Mouse (Mus musculus): ENCODE data around the gene Son. TPM values are rescaled to one million over a fixed set of nuclear protein-coding genes. Genes with fewer than 3 reads are reported as not detected.
A peak's percentile ranks its signal among the peaks of the same experiment; 100 is the strongest.

Gene Son
- polyA plus RNA-seq, 1 experiment from 2014 or later, result 114 TPM

DNA sequence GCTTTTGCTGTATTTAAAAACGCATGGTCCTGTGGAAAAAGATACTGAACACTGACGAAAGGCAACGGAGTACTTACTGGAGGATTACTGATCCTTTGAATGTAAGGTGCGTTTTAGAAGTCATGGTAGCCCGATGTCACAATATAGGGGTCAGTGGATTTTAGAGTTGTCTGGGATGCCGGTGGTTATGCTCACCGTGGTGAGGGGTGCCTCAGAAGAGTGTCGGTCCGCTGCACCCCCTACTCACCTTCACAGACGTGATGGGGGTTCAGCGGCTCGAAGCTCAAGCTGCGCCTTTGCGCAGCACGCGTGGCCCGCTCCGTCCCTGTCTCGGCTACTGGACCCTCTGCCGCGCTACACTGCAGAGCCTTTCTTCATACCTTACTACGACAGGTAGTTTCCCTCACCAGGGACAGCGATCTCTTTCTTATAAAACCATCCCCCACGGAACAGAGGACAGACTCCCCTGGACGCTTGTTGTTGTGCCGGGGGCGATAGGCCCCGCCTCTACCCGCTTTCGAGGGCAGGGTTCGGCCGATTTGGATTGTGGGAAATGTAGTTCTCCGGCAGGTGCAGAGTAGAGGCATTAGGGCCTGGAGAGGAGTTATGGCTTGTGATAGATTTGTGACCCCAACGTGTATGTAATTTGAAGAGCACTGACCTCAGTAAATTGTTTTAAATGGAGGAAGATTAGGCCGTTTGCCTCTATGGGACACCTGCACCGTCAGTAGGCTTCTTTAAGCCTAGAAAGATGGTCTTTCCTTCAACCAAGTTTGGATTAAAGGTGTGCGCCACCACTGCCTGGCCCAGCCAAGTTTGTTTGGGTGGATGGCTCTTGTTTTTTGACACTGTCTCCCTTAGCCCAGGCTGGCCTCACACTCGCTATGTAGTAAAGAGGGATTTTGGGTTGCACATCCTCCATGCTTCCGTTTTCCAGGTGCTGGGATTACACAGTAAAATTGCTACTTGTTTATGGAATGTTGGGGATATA, 28.5 kb upstream of the Son start, which contains the start of gene Dnajc28:
Gene Dnajc28, minus strand, starts transcription at position 516 of the 991 bp plus-strand sequence.
- Histone ChIP-seq H3K9me3 (no peaks in the 10 kb centered on the region), H3K4me3 (replicated peaks) (peak within 1 kb of the TSS; percentile 64), H3K36me3 (peaks cover 24% of the 10 kb centered on the region), H3K27ac (no peak within 1 kb of the TSS), H3K9ac (peak within 1 kb of the TSS; percentile 26; the same call in 1 of the 2 replicates), H3K27me3 (replicated peaks) (no peaks in the 10 kb centered on the region), H3K4me1 (no peaks in the 10 kb centered on the region; the same call in 1 of the 2 replicates), H3K4me2 (peak within 1 kb of the TSS; percentile 72)
- peak; percentile 92 for ATAC-seq (ENCODE audit: insufficient read depth, low FRiP score, low read depth)
- WGBS, result 10% methylated on average over 39 of the region's 39 CpGs

DNA sequence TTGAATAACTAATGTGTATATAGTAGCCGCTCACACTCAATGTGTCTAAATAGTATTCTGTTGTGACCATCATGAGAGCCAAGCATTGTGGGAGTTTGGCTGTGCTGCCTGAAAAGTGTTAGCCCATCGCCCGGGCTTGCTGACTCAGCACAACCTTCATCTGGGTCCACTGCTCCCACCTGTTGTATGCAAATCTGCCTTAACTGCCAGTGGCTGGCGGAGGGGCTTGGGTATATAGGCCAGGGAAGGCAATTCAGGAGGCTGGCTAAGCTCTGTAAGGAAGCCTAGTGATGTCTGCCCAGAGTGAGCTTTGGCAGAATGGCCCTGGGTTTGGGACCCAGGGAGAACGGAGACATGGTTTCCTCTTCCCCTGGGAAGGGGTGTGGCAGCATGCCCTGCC, 27.1 kb upstream of the Son start:
- no peak overlapping the region for H3K4me3 ChIP-seq (replicated peaks)
- no peak for ATAC-seq (ENCODE audit: insufficient read depth, low FRiP score, low read depth)
- no peaks in the 10 kb centered on the region for H3K9me3 ChIP-seq
- 85% methylated on average over 5 of the region's 5 CpGs for WGBS
- no peak overlapping the region for H3K4me2 ChIP-seq
- no peak overlapping the region for H3K9ac ChIP-seq
- H3K4me1 ChIP-seq, result no peaks in the 10 kb centered on the region; the same call in 1 of the 2 replicates
- no peak overlapping the region for H3K27ac ChIP-seq
- no peaks in the 10 kb centered on the region for H3K27me3 ChIP-seq (replicated peaks)
- H3K36me3 ChIP-seq, result peaks cover 34% of the 10 kb centered on the region

DNA sequence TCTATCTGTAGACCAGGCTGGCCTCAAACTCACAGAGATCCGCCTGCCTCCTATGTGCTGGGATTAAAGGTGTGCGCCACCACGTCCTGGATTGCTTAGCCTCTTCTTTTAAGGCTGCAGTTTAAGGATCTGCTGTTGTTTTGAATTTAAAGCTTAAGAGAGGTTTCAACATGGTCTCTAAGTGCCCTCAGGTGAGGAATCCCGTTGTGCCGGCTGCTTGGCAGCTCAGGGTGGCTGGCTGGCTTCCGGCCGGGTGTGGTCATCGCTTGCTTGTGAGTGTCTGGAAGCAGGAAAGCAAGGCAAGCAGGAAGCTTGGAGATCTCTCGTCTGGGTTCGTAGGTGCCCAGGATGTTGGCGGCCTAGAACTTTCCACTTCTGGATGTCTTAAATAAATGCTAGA, 26.3 kb upstream of the Son start:
- Histone ChIP-seq H3K27ac (no peak overlapping the region), H3K27me3 (replicated peaks) (no peaks in the 10 kb centered on the region), H3K4me1 (no peaks in the 10 kb centered on the region; the same call in 1 of the 2 replicates), H3K4me3 (replicated peaks) (no peak overlapping the region), H3K9ac (no peak overlapping the region), H3K9me3 (no peaks in the 10 kb centered on the region), H3K4me2 (no peak overlapping the region), H3K36me3 (peaks cover 34% of the 10 kb centered on the region)
- 87% methylated on average over 11 of the region's 11 CpGs for WGBS
- no peak for ATAC-seq (ENCODE audit: insufficient read depth, low FRiP score, low read depth)

DNA sequence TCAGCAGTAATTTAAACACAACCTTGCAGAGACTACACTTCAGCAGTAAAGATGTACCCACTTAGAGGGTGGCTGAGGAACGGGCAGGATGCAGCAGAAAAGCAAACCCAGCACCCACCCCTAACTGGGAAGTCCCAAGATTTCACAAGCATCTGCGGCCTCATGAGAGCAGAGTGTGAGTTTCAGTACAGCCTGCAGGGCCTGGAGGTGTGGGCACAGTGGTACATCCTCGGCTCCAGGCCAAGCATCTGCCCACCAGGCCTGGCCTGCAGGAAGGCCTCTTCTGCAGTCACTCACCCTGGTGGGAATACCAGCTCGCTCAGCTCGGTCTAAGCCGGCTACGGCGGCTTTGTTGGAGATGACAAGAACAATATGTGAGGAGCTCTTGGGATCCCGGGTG, 24.2 kb upstream of the Son start:
- ATAC-seq (ENCODE audit: insufficient read depth, low FRiP score, low read depth), result no peak
- Histone ChIP-seq H3K4me2 (no peak overlapping the region), H3K9me3 (no peaks in the 10 kb centered on the region), H3K36me3 (peaks cover 47% of the 10 kb centered on the region), H3K27me3 (replicated peaks) (no peaks in the 10 kb centered on the region), H3K4me3 (replicated peaks) (no peak overlapping the region), H3K27ac (no peak overlapping the region), H3K9ac (no peak overlapping the region), H3K4me1 (no peaks in the 10 kb centered on the region; the same call in 1 of the 2 replicates)
- 90% methylated on average over 9 of the region's 9 CpGs for WGBS

DNA sequence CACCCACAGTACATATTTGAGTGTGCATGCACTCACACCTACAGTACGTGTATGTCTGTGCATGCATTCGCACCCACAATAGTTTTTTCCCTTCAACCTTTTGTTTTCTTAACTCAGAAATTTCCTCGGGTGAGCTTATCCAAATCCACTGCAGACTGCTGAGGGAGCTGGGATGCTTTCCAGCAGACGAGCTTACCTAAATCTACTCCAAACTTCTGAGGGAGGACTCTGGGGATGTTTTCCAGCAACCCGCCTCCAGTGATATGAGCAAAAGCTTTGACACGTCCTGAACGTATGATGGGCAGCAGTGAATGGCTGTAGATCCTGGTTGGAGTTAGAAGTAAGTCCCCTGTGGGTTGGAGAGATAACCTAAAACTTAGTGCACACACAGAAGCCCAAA, 19.5 kb upstream of the Son start:
- no peak for ATAC-seq (ENCODE audit: insufficient read depth, low FRiP score, low read depth)
- 86% methylated on average over 7 of the region's 7 CpGs for WGBS
- Histone ChIP-seq H3K9me3 (no peaks in the 10 kb centered on the region), H3K36me3 (peaks cover 51% of the 10 kb centered on the region; the same call in 1 of the 2 replicates), H3K4me1 (no peaks in the 10 kb centered on the region), H3K9ac (no peak overlapping the region), H3K27me3 (replicated peaks) (no peaks in the 10 kb centered on the region), H3K27ac (no peak overlapping the region), H3K4me3 (replicated peaks) (no peak overlapping the region), H3K4me2 (no peak overlapping the region)

DNA sequence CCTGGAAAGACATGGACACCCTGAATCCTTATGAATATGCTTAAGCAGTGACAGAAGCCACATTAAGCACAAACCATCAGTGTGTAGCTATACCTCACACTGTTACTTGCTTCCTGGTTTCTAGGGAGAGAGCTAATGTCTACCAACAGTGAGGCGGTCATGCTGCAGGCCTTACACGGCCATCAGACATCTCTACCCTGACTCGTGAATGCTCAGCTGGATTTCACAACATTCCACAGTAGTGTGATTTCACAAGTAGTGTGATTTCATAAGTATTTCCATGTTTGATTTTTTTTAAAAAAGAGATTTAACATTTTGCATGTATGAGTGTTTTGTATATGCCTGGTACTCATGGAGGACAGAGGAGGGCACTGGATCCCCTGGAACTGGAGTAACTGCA, 18.6 kb upstream of the Son start:
- 88% methylated on average over 3 of the region's 3 CpGs for WGBS
- no peak overlapping the region for H3K4me2 ChIP-seq
- no peaks in the 10 kb centered on the region for H3K4me1 ChIP-seq
- no peak for ATAC-seq (ENCODE audit: insufficient read depth, low FRiP score, low read depth)
- H3K9ac ChIP-seq, result no peak overlapping the region
- H3K36me3 ChIP-seq, result 0 out of 2 replicates have a peak, but pooled peaks cover 47% of the 10 kb centered on the region
- H3K4me3 ChIP-seq (replicated peaks), result no peak overlapping the region
- H3K27me3 ChIP-seq (replicated peaks), result no peaks in the 10 kb centered on the region
- H3K27ac ChIP-seq, result no peak overlapping the region
- H3K9me3 ChIP-seq, result no peaks in the 10 kb centered on the region

DNA sequence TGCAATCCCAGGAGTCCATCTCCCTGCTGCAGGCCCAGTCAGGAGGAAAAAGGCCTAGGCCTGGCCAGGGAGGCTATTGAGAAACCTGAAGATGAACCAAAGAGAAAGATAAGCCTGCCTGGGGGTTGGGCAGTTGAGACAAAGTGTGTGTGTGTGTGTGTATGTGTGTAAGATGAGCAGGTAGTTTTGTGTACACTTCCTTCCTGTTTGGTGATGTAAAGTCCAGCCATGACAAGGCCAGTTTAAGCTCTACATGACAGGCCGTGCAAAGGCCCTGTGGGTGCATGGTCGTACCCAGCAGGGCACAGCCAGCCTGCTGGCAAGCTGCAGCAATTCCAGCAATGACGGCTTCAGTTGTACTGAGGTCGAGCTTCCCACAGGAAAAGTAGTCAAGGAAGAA, 17.6 kb upstream of the Son start:
- Histone ChIP-seq H3K4me2 (no peak overlapping the region), H3K4me3 (replicated peaks) (no peak overlapping the region), H3K36me3 (peaks cover 42% of the 10 kb centered on the region; the same call in 1 of the 2 replicates), H3K9ac (no peak overlapping the region), H3K27me3 (replicated peaks) (no peaks in the 10 kb centered on the region), H3K27ac (no peak overlapping the region), H3K4me1 (no peaks in the 10 kb centered on the region), H3K9me3 (no peaks in the 10 kb centered on the region)
- no peak for ATAC-seq (ENCODE audit: insufficient read depth, low FRiP score, low read depth)
- 90% methylated on average over 4 of the region's 4 CpGs for WGBS

DNA sequence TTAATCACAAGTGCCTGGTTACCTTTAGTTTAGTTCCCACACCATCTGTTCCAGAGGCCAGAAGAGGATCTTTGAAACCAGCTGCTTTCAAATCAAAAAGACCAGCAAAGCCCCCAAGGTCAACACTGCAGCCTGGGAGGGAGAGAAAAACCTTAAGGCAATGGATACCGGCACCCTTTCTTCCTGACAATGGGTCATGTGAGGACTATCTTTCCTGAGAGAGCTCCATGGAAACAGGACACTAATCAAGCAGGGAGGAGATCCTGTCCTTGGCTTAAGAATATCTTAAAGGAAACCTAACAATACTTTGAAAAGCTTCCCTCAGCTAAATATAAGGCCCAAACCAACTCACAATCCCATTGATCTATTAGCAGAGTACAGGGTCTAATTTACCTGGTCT, 16.7 kb upstream of the Son start:
- no peaks in the 10 kb centered on the region for H3K27me3 ChIP-seq (replicated peaks)
- no peak overlapping the region for H3K4me3 ChIP-seq (replicated peaks)
- H3K4me2 ChIP-seq, result no peak overlapping the region
- ATAC-seq (ENCODE audit: insufficient read depth, low FRiP score, low read depth), result no peak
- H3K4me1 ChIP-seq, result no peaks in the 10 kb centered on the region
- H3K36me3 ChIP-seq, result peaks cover 47% of the 10 kb centered on the region; the same call in 1 of the 2 replicates
- 0 out of 2 replicates have a peak overlapping the region, but pooled peaks have one; percentile 5 for H3K27ac ChIP-seq
- no peak overlapping the region for H3K9ac ChIP-seq
- WGBS, result 68% methylated on average over 1 of the region's 1 CpGs
- no peaks in the 10 kb centered on the region for H3K9me3 ChIP-seq

DNA sequence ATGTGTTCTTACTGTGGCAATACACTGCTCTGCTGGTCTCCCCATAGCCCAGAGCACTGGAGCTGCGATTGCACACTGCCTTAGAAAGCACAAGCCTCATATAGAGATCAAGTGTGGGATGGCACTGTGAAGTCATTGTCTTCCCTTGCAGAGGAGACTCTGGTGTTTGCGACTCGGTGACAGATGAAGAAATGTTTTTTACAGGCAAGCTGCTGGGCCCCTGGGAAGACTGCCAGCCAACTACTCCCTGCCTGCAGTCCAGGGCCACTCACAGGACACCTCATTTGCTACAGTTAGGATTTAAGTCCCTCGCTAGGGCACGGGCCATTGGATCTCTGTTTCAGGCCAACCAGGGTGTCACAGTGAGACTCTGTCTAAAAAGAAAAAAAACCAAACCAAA, 14.9 kb upstream of the Son start:
- ATAC-seq (ENCODE audit: insufficient read depth, low FRiP score, low read depth), result no peak
- Histone ChIP-seq H3K36me3 (peaks cover 55% of the 10 kb centered on the region), H3K4me2 (no peak overlapping the region), H3K4me3 (replicated peaks) (no peak overlapping the region), H3K27me3 (replicated peaks) (no peaks in the 10 kb centered on the region), H3K27ac (no peak overlapping the region), H3K9ac (no peak overlapping the region), H3K9me3 (no peaks in the 10 kb centered on the region), H3K4me1 (no peaks in the 10 kb centered on the region)
- 84% methylated on average over 5 of the region's 5 CpGs for WGBS

DNA sequence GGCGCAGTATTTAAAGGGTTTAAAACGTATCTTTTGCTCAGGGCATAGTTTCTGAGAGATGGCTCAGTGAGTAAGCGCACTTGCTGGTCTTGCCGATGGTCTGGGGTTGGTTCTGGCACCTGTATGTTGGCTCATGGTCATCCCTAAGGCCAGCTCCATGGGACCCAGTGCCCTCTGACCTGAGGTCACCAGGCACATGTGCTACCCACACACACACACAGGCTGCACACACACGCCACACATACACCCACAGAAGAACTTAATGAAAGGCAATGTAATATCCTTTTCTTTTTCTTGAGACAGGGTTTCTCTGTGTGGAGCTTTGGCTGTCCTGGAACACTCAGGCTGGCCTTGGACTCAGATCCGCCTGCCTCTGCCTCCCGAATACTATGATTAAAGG, 14.4 kb upstream of the Son start:
- peaks cover 56% of the 10 kb centered on the region for H3K36me3 ChIP-seq
- H3K4me1 ChIP-seq, result no peaks in the 10 kb centered on the region
- no peak overlapping the region for H3K9ac ChIP-seq
- no peak overlapping the region for H3K4me2 ChIP-seq
- no peak overlapping the region for H3K4me3 ChIP-seq (replicated peaks)
- H3K9me3 ChIP-seq, result no peaks in the 10 kb centered on the region
- H3K27me3 ChIP-seq (replicated peaks), result no peaks in the 10 kb centered on the region
- no peak overlapping the region for H3K27ac ChIP-seq
- 94% methylated on average over 7 of the region's 7 CpGs for WGBS
- no peak for ATAC-seq (ENCODE audit: insufficient read depth, low FRiP score, low read depth)

DNA sequence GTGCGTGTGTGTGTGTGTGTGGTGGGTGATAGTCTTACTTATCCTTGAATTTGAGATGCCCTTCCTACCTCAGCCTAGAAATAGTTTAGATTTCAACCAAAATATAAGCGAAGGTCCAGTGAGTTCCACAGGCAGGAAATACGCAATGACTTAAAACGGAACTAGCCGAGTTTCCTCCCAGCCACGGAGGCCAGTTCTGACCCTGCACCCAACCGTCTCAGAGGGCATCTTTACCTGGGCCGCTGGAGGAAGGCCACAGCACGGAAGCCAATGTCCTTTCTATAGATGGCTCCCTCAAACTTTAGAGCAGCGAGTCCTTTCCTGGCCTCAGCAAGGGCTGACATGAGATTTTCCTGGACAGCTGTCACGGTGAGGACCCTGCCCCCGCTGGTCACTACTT, 13.7 kb upstream of the Son start:
- no peak for ATAC-seq (ENCODE audit: insufficient read depth, low FRiP score, low read depth)
- H3K9ac ChIP-seq, result no peak overlapping the region
- no peak overlapping the region for H3K4me3 ChIP-seq (replicated peaks)
- WGBS, result 84% methylated on average over 12 of the region's 12 CpGs
- peaks cover 54% of the 10 kb centered on the region for H3K36me3 ChIP-seq
- no peaks in the 10 kb centered on the region for H3K9me3 ChIP-seq
- no peak overlapping the region for H3K27ac ChIP-seq
- H3K4me1 ChIP-seq, result no peaks in the 10 kb centered on the region
- H3K4me2 ChIP-seq, result no peak overlapping the region
- no peaks in the 10 kb centered on the region for H3K27me3 ChIP-seq (replicated peaks)

DNA sequence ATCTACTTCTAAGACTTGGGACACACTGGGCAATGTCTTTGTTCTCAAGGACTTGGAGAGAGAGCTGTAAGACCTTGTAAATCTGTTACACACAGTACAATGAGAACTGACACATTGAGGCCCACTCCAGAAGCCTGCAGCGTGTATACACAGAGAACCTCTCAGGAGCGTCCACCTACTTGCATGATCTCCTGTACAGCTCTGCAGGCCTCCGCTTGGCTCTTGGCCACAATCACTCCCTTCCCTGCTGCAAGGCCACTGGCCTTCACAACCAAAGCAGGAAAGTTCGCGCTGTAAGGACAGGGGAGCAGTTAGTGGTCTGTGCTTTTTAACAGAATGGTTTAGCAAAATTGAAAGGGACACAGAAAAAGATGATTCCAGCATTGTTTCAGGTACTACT, 8.1 kb upstream of the Son start:
- no peak overlapping the region for H3K27ac ChIP-seq
- H3K9me3 ChIP-seq, result no peaks in the 10 kb centered on the region
- no peak overlapping the region for H3K4me2 ChIP-seq
- H3K4me1 ChIP-seq, result no peaks in the 10 kb centered on the region
- peaks cover 59% of the 10 kb centered on the region for H3K36me3 ChIP-seq
- H3K27me3 ChIP-seq (replicated peaks), result no peaks in the 10 kb centered on the region
- H3K4me3 ChIP-seq (replicated peaks), result no peak overlapping the region
- WGBS, result 89% methylated on average over 5 of the region's 5 CpGs
- H3K9ac ChIP-seq, result no peak overlapping the region
- no peak for ATAC-seq (ENCODE audit: insufficient read depth, low FRiP score, low read depth)
